Mouse (Mus musculus): Measurements from ENCODE around the gene Pcdh8.

The Pcdh8 gene

GRCm38 (mm10) chr14:79771094-79771535, at the start of gene Pcdh8:
Gene Pcdh8, minus strand, starts transcription at chr14:79771312.
- DNase-seq (ENCODE audit: low read depth, low spot score): no peak

DNA sequence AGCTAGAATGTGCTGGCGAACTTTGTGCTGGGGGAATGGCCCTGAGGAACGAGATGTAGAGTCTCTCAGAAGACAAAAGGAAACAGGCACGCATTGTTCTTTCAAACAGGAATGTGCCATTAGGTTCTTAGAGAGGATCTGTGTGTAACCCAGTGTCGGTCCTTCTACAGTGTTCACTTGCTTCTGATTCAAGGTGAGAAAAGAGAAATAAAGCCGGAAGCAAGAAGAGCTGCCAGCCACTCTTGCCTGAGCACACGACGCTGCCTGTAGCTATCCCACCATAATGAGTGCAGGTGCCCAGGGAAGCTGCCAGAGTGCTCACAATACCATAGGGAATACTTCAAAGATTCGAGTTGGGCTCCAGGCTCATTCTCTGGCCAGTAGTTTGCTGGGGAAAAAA, 43.6 kb upstream of the Pcdh8 start:
- DNase-seq (ENCODE audit: low read depth, low spot score): no peak

- DNase-seq (ENCODE audit: low read depth, low spot score): no peak
Observed at GRCm38 (mm10) chr14:79814084-79814483, 43.0 kb upstream of the Pcdh8 start.

GRCm38 (mm10) chr14:79793179-79793578, 22.1 kb upstream of the Pcdh8 start:
- DNase-seq (ENCODE audit: low read depth, low spot score): no peak

- no peak for DNase-seq (ENCODE audit: low read depth, low spot score)
Observed at GRCm38 (mm10) chr14:79789535-79789934, 18.4 kb upstream of the Pcdh8 start.

GRCm38 (mm10) chr14:79788656-79789204, 17.6 kb upstream of the Pcdh8 start:
- DNase-seq (ENCODE audit: low read depth, low spot score): no peak

GRCm38 (mm10) chr14:79787918-79788317, 16.8 kb upstream of the Pcdh8 start:
- no peak for DNase-seq (ENCODE audit: low read depth, low spot score)

- no peak for DNase-seq (ENCODE audit: low read depth, low spot score)
Observed at GRCm38 (mm10) chr14:79785400-79785799, 14.3 kb upstream of the Pcdh8 start.

DNA sequence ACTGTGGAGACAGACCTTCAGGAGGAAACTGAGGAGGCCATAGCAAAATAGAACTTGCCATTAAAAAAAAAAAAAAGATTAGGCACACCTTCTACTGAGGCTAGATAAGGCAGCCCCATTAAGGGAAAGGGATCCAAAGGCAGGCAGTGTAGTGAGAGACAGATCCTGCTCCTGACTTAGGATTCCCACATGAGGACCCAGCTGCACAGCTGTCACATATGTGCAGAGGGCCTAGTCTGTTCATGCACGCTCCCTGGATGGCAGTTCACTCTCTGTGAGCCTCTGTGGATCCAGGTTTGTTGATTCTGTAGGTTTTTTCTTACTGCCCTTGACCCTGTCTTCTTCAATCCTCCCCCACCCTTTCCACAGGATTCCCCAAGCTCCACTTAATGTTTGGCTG, 9.8 kb upstream of the Pcdh8 start:
- no peak for DNase-seq (ENCODE audit: low read depth, low spot score)

DNA sequence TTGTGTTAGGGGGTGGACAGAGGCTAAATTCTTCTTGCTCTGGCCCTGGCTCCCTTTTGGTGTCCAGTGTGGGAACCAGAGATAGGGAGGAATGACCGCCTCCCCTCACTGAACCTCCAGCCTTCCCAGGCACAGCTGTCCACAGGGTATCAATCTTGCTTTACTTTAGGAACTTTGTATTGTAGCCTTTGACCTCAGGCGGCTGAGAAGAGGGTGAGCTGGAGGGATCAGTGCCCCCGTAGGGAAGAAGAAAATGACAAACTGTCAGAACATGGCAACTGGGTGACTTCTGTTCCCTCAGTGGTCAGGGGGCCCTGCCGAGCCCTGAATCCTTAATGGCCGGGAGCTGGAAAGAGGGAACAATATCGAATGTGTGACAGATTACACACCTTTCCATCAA, 9.2 kb upstream of the Pcdh8 start:
- DNase-seq (ENCODE audit: low read depth, low spot score): no peak

GRCm38 (mm10) chr14:79779841-79780240, 8.7 kb upstream of the Pcdh8 start:
- no peak for DNase-seq (ENCODE audit: low read depth, low spot score)

DNA sequence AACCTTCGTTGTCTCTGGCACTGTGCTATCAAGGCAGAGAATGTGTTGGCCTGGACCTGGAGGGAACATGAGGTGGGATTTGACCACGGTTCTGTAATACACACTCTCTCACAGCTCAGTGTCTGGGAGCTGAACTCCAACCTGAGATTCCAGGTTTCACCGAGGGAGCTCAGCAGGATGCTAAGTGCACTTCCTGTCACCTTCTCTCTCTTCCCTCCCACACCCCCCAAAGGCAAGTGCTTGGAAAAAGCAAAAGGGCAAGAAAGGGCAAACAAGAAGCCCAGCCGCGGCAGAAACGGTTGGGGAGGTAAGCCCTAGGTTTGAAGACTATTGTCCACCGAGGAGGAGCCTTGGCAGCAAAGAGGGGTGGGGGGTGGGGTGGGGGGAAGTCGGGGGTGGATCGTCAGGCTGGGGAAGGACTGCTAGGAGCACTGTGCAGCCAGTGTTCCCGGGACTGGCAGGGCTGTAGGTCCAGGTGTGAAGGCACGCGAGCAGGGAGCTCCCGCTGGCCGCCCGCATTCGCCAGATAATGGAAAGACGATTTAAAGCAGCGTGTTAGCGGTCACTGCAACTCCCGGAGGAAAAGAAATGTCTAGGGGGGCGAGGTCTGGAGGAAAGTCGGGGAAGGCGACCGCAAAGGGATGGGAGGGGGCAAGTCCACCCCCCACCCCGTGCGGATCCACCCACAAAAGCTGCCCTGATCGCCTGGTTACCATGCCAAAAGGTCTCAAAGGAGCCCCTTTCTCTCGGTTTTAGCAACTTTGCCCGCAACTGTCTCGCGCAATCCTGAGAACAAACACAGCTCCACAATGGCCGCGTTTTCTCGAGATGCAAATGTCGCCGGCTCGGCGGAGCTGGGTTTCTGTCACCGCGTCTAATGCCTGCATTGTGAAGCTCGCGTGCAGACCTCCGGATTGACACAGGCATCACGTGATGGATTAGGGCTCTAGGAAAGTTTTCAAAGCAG, 2.6 kb upstream of the Pcdh8 start:
- no peak for DNase-seq (ENCODE audit: low read depth, low spot score)

DNA sequence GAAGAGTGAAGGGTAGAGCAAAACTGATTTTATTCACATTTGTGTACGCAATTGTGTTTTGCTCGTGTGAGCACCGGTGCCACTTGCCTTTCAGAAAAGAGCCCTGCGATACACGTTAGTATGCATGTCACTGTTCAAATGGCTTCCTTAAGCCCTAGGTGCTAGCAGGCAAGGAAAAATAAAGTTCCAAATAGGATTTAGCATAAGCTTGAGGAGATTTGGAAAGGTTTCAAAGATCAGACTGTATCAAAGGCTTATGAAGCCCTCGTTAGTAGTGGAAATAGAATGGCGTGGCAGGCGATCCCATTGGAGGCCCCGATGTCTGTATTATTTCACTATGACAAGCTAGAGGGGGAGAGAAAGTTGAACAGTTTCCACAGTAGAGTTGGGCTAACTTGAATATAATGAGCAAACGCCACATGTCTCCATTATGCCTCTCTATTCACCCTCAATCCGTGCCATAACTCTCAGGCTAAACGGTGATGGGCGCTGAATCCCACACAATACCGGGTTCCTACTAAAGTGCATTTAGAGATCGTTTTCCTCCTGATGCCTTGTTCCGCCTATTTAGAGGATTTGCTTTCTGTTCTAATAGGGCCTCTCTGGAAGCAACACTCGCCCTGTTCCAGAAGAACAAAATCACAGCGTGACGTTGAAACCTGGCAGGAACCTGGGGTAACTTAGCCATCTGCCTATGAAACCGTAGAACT, 845 bp upstream of the Pcdh8 start:
- no peak for DNase-seq (ENCODE audit: low read depth, low spot score)

GRCm38 (mm10) chr14:79770306-79771093, 612 bp downstream of the Pcdh8 start:
- no peak for DNase-seq (ENCODE audit: low read depth, low spot score)

GRCm38 (mm10) chr14:79769618-79770017, 1.5 kb downstream of the Pcdh8 start:
- DNase-seq (ENCODE audit: low read depth, low spot score): no peak

- no peak for DNase-seq (ENCODE audit: low read depth, low spot score)
Observed at GRCm38 (mm10) chr14:79768996-79769395, 2.1 kb downstream of the Pcdh8 start.

DNA sequence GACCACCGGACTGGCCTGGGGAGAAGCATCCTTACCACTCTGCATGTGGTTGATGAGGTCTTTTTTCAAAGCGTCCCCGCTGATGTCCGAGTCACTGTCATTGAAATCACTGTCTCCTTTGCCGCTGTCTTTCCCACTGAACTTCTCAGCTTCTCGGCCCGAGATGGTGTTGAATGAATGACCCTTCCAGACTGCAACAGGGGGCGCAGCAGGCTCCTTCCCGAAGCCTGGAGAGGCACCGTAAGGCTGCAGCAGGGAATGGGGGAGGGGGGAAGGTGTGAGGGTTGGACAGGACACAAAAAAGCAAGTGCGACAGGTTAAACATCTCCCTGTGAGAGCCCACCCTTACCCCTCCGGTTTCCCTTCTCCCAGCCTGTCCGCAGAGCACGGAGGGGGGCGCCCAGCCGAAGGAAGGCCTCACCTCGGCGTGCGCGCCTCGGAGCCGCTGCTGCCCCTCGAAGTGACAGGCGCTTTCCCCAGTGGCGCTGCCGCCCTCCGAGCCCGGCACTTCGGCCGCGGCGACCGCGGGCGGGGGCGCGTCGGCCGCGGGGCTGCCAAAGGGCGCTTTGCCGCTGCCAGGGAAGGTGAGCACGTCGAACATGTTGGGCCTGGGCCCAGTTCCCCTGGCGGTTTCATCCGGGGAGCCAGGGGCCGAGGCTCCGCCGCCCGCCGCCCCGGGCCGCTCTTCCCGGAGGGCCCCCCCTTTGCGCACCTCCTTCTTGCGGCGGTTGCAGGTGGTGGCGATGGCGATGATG, 2.9 kb downstream of the Pcdh8 start:
- no peak for DNase-seq (ENCODE audit: low read depth, low spot score)

DNA sequence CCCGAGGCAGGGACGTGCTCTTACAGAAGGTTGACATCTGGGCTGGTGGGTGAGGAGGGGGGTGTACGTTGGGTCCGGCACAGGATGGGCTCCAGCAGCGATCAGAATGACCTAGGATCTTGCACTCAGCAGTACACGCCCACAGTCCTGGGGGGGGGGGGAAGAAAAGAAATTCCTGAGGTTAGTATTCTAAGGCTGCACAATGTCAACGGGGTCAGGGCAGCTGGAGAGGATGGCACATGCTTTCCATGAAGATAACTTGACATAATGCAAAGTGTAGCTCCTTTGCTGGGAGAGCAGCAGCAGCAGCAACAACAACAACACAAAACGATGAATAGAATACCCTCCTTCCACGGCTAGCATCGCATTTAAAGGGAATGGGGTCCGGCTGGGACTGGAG, 3.5 kb downstream of the Pcdh8 start:
- no peak for DNase-seq (ENCODE audit: low read depth, low spot score)

DNA sequence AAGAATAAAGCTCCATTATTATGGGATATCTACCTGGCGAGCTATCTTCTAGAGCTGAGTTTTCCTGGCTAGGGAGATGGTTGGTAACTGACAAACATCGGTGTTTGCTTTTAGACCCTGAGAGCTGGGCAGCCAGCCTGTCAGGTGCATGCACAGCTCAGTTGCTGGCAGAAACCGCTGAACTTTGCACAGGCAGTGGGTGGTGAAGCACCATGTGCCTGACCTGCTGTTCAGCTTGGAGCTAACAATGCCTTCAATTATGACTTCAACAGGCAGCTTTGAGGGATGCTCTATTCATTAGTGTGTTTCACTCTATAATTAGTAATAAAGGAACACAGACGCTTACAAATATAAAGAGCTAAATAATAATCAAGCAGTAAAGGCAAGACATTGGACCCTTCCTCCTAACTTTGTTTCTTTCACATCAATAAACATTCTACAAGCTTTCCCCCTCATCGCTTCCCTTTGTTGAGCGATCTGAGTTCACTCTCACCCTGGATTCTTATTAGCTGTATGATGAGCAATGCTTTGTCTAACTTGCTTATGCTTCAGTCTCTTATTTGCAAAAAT, 5.8 kb downstream of the Pcdh8 start:
- no peak for DNase-seq (ENCODE audit: low read depth, low spot score)

DNA sequence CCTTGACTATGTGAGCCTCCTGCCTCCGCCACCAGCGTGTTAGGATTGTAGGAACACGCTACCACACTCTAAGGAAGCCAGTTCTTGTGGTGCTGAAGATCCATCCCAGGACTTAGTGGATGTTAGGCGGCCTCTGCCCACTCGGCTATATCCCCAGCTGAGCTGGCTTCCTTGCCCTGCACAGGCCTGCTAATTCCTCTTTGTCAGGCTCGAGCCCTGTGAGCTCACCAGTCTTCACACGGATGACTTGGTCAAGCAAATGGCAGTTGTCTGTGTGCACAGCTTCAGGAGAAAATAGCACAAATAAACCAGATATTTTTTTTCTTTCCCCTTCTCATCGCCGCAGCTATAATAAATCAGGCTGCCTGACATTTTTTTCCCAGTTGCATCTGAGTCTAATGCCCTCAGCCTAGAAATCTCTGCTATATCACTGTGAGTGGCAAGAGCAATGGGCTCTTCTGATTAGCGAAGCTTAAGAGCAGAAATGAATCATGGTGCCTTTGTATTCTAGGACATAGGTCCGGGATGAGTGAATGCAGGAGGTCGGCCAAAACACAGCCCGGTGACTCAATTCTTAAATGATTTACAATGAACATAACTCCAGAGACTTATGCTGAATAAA, 16.4 kb downstream of the Pcdh8 start:
- no peak for DNase-seq (ENCODE audit: low read depth, low spot score)

All from A20 (cell line).